Comparison of ENCODE assay signal across 9 mouse cellular contexts in genomic region chr9:69899371-69899770, GRCm38 (mm10).
DNase-seq lines count a peak whose midpoint lies in the region; ATAC-seq and TF ChIP-seq lines count a peak whose summit lies in the region.
"Had no signal": no experiment of that assay in that cellular context is flagged by ENCODE, and none has a peak within 500 bp of the region (broad histone marks: within the 10 kb centered on the region; RNA-seq: fewer than 3 reads in every experiment).

No protein-coding gene starts in this region.

- H3K9ac ChIP-seq in lung, postnatal 0 days (replicated peaks; ENCODE audit: low read depth), result no peak overlapping the region
- H3K9ac ChIP-seq in forebrain, embryonic 15.5 days (replicated peaks), result no peak overlapping the region
- H3K9ac ChIP-seq in limb, embryonic 14.5 days (ENCODE audit: low read depth, low read length, severe bottlenecking), result no peak overlapping the region
- H3K9ac ChIP-seq: liver, embryonic 14.5 days had no signal

- H3K4me1 ChIP-seq in lung, postnatal 0 days (ENCODE audit: insufficient read depth, low read depth, low read length), result no peaks in the 10 kb centered on the region
- no peaks in the 10 kb centered on the region for H3K4me1 ChIP-seq in lung, adult 2 months (ENCODE audit: control insufficient read depth, insufficient read depth, low read length)
- H3K4me1 ChIP-seq in forebrain, embryonic 15.5 days, result peaks cover 5% of the 10 kb centered on the region; the same call in 1 of the 2 replicates
- H3K4me1 ChIP-seq in limb, embryonic 14.5 days (ENCODE audit: control insufficient read depth, insufficient read depth, low read length), result 0 out of 2 replicates have a peak, but pooled peaks cover 5% of the 10 kb centered on the region

- no peaks in the 10 kb centered on the region for H3K9me3 ChIP-seq in lung, postnatal 0 days (ENCODE audit: low read length)
- no peaks in the 10 kb centered on the region for H3K9me3 ChIP-seq in forebrain, embryonic 15.5 days
- H3K9me3 ChIP-seq in limb, embryonic 14.5 days (ENCODE audit: control insufficient read depth, low read length), result no peaks in the 10 kb centered on the region

- DNase-seq in cerebellum, postnatal 10 days, result peak; percentile 75 to 77
- no peak for DNase-seq in cerebellum, adult 9-11 months
- DNase-seq in lung, postnatal 0 days (ENCODE audit: low spot score), result peak; percentile 13
- no peak for DNase-seq in lung, adult 2 months
- DNase-seq in limb, embryonic 14.5 days (ENCODE audit: low spot score), result peak; percentile 69
- DNase-seq in spleen, postnatal 10 days (ENCODE audit: low spot score in 2 of 2), result no peak
- DNase-seq in cerebellum, postnatal 36 days, result no peak

- H3K36me3 ChIP-seq in lung, postnatal 0 days (ENCODE audit: insufficient read depth, low read length), result no peaks in the 10 kb centered on the region
- H3K36me3 ChIP-seq in forebrain, embryonic 15.5 days, result no peaks in the 10 kb centered on the region
- no peaks in the 10 kb centered on the region for H3K36me3 ChIP-seq in limb, embryonic 14.5 days (ENCODE audit: control insufficient read depth, insufficient read depth, low read length)

- no peak overlapping the region for H3K27ac ChIP-seq in lung, postnatal 0 days (ENCODE audit: low read length)
- no peak overlapping the region for H3K27ac ChIP-seq in forebrain, embryonic 15.5 days (replicated peaks)
- no peak overlapping the region for H3K27ac ChIP-seq in limb, embryonic 14.5 days (replicated peaks; ENCODE audit: low read depth, low read length)
- H3K27ac ChIP-seq: liver, embryonic 14.5 days had no signal

- no peak for TF ChIP-seq EP300 in lung, postnatal 0 days (IDR thresholded peaks at IDR 0.05)

- no peak for TF ChIP-seq POLR2A in lung, adult 2 months (IDR thresholded peaks at IDR 0.05; ENCODE audit: borderline replicate concordance, extremely low read depth, low read depth, low read length)
- no peak for TF ChIP-seq POLR2A in limb, embryonic 14.5 days (IDR thresholded peaks at IDR 0.05; ENCODE audit: borderline replicate concordance, extremely low read depth, insufficient read depth, insufficient read length)

- ATAC-seq in lung, postnatal 0 days, result no peak
- ATAC-seq in forebrain, embryonic 15.5 days (replicated peaks), result 0 out of 2 replicates have a peak, but pooled peaks have one; percentile 23
- no peak for ATAC-seq in limb, embryonic 14.5 days (ENCODE audit: low FRiP score, low read depth)

- TF ChIP-seq CTCF in lung, postnatal 0 days (IDR thresholded peaks at IDR 0.05), result peak; percentile 55
- no peak for TF ChIP-seq CTCF in lung, adult 2 months (IDR thresholded peaks at IDR 0.05; ENCODE audit: insufficient read depth, low read length)

- no peak overlapping the region for H3K4me3 ChIP-seq in lung, postnatal 0 days (ENCODE audit: low read depth, low read length)
- H3K4me3 ChIP-seq in lung, adult 2 months (replicated peaks; ENCODE audit: extremely low read depth, low read depth, low read length), result no peak overlapping the region
- H3K4me3 ChIP-seq in forebrain, embryonic 15.5 days, result no peak overlapping the region
- no peak overlapping the region for H3K4me3 ChIP-seq in limb, embryonic 14.5 days (replicated peaks; ENCODE audit: low read length)

- no peak overlapping the region for H3K4me2 ChIP-seq in lung, postnatal 0 days (replicated peaks; ENCODE audit: low read depth, low read length)
- no peak overlapping the region for H3K4me2 ChIP-seq in forebrain, embryonic 15.5 days (replicated peaks)
- H3K4me2 ChIP-seq in limb, embryonic 14.5 days (replicated peaks; ENCODE audit: low read depth, low read length, severe bottlenecking), result no peak overlapping the region

- no peaks in the 10 kb centered on the region for H3K27me3 ChIP-seq in lung, postnatal 0 days (replicated peaks; ENCODE audit: insufficient read depth, low read length)
- peaks cover 34% of the 10 kb centered on the region for H3K27me3 ChIP-seq in forebrain, embryonic 15.5 days
- H3K27me3 ChIP-seq in limb, embryonic 14.5 days (ENCODE audit: control insufficient read depth, insufficient read depth, low read length), result peaks cover 10% of the 10 kb centered on the region; the same call in 1 of the 2 replicates

- 17% methylated on average over 11 of the region's 11 CpGs for WGBS in lung, postnatal 0 days
- WGBS in lung, adult 2 months, result 24% methylated on average over 11 of the region's 11 CpGs
- WGBS in forebrain, embryonic 15.5 days, result 25% methylated on average over 11 of the region's 11 CpGs
- 13% methylated on average over 11 of the region's 11 CpGs for WGBS in limb, embryonic 14.5 days

Comparison
In these comparisons a context has a peak if more than half of its experiments do, and no peak if none do; other contexts are left out.
1. DNase-seq: peak in cerebellum, postnatal 10 days (2 of 2), lung, postnatal 0 days (single experiment) and limb, embryonic 14.5 days (single experiment); none in cerebellum, adult 9-11 months (single experiment), lung, adult 2 months (single experiment), spleen, postnatal 10 days (0 of 2) and cerebellum, postnatal 36 days (0 of 2).